In genomic region chr9:90100760-90101159, GRCm38 (mm10) we compare ENCODE assay signal across 9 mouse cellular contexts. TPM values are rescaled to one million over a fixed set of nuclear protein-coding genes. Genes with fewer than 3 reads are reported as not detected.
DNase-seq lines count a peak whose midpoint lies in the region; ATAC-seq and TF ChIP-seq lines count a peak whose summit lies in the region.
"Had no signal": no experiment of that assay in that cellular context is flagged by ENCODE, and none has a peak within 500 bp of the region (broad histone marks: within the 10 kb centered on the region; RNA-seq: fewer than 3 reads in every experiment).

No protein-coding gene starts in this region.

- H3K27me3 ChIP-seq in liver, embryonic 12.5 days (replicated peaks), result no peaks in the 10 kb centered on the region
- H3K27me3 ChIP-seq in liver, embryonic 11.5 days (replicated peaks; ENCODE audit: control insufficient read depth, insufficient read depth, low read length), result no peaks in the 10 kb centered on the region
- no peaks in the 10 kb centered on the region for H3K27me3 ChIP-seq in midbrain, postnatal 0 days (ENCODE audit: insufficient read depth, low read length)

- DNase-seq in adrenal gland, postnatal 14 days, result peak; percentile 36
- no peak for DNase-seq in adrenal gland, postnatal 4 days (ENCODE audit: low spot score in 2 of 2)
- DNase-seq in liver, embryonic 11.5 days (ENCODE audit: low spot score), result no peak
- peak; percentile 72 for DNase-seq in midbrain, postnatal 0 days (ENCODE audit: low spot score)
- DNase-seq in right cerebral cortex, adult 18-20 months, result no peak
- no peak for DNase-seq in left cerebral cortex, adult 8-10 months (ENCODE audit: low spot score in 2 of 2)

- no peaks in the 10 kb centered on the region for H3K9me3 ChIP-seq in liver, embryonic 12.5 days (replicated peaks)
- no peaks in the 10 kb centered on the region for H3K9me3 ChIP-seq in liver, embryonic 11.5 days (ENCODE audit: control insufficient read depth, low read length)
- H3K9me3 ChIP-seq in midbrain, postnatal 0 days (ENCODE audit: low read length), result no peaks in the 10 kb centered on the region

- WGBS in liver, embryonic 12.5 days (ENCODE audit: insufficient replicate concordance), result 58% methylated on average over 2 of the region's 2 CpGs
- WGBS in liver, embryonic 11.5 days, result 80% methylated on average over 2 of the region's 2 CpGs
- WGBS in midbrain, postnatal 0 days, result 51% methylated on average over 2 of the region's 2 CpGs

- peak; percentile 51; the same call in 1 of the 2 replicates for TF ChIP-seq CTCF in embryonic fibroblast, embryonic 13.5 days (IDR thresholded peaks at IDR 0.05; ENCODE audit: borderline replicate concordance, insufficient read depth, low read length)
- peak; percentile 67 for TF ChIP-seq CTCF in midbrain, postnatal 0 days (IDR thresholded peaks at IDR 0.05)

- no peak overlapping the region for H3K4me2 ChIP-seq in liver, embryonic 12.5 days
- H3K4me2 ChIP-seq in liver, embryonic 11.5 days, result no peak overlapping the region
- no peak overlapping the region for H3K4me2 ChIP-seq in midbrain, postnatal 0 days (ENCODE audit: low read depth, low read length, poor library complexity, severe bottlenecking)

- ATAC-seq in liver, embryonic 12.5 days, result 0 out of 2 replicates have a peak, but pooled peaks have one; percentile 42
- no peak for ATAC-seq in liver, embryonic 11.5 days (replicated peaks; ENCODE audit: low FRiP score)
- no peak for ATAC-seq in midbrain, postnatal 0 days (ENCODE audit: low FRiP score)

- H3K9ac ChIP-seq in liver, embryonic 12.5 days, result no peak overlapping the region
- no peak overlapping the region for H3K9ac ChIP-seq in liver, embryonic 11.5 days (ENCODE audit: low read depth, low read length)
- no peak overlapping the region for H3K9ac ChIP-seq in midbrain, postnatal 0 days (replicated peaks; ENCODE audit: low read length, poor library complexity, severe bottlenecking)

- no peak for TF ChIP-seq POLR2A in embryonic fibroblast, embryonic 13.5 days (IDR thresholded peaks at IDR 0.05; ENCODE audit: low read depth, low read length)

- no peak overlapping the region for H3K27ac ChIP-seq in liver, embryonic 12.5 days
- no peak overlapping the region for H3K27ac ChIP-seq in liver, embryonic 11.5 days (ENCODE audit: low read depth, low read length)
- no peak overlapping the region for H3K27ac ChIP-seq in embryonic fibroblast, embryonic 13.5 days (ENCODE audit: insufficient read depth, low read length)
- H3K27ac ChIP-seq in midbrain, postnatal 0 days (ENCODE audit: low read depth, low read length), result no peak overlapping the region
- H3K27ac ChIP-seq: macrophage had no signal

- H3K4me1 ChIP-seq in liver, embryonic 12.5 days, result no peaks in the 10 kb centered on the region
- H3K4me1 ChIP-seq in liver, embryonic 11.5 days (replicated peaks; ENCODE audit: control insufficient read depth, insufficient read depth, low read length), result no peaks in the 10 kb centered on the region
- H3K4me1 ChIP-seq in embryonic fibroblast, embryonic 13.5 days (ENCODE audit: control insufficient read depth, insufficient read depth, low read length), result no peaks in the 10 kb centered on the region
- H3K4me1 ChIP-seq in midbrain, postnatal 0 days (ENCODE audit: insufficient read depth, low read length), result no peaks in the 10 kb centered on the region

- H3K4me3 ChIP-seq in liver, embryonic 12.5 days, result no peak overlapping the region
- H3K4me3 ChIP-seq in liver, embryonic 11.5 days (ENCODE audit: low read depth, low read length), result no peak overlapping the region
- no peak overlapping the region for H3K4me3 ChIP-seq in embryonic fibroblast, embryonic 13.5 days (ENCODE audit: insufficient read depth, low read length)
- H3K4me3 ChIP-seq in midbrain, postnatal 0 days (ENCODE audit: low read depth, low read length), result no peak overlapping the region

- peaks cover 97% of the 10 kb centered on the region for H3K36me3 ChIP-seq in liver, embryonic 12.5 days
- peaks cover 27% of the 10 kb centered on the region for H3K36me3 ChIP-seq in liver, embryonic 11.5 days (ENCODE audit: control insufficient read depth, insufficient read depth, low read length)
- peaks cover 23% of the 10 kb centered on the region for H3K36me3 ChIP-seq in midbrain, postnatal 0 days (ENCODE audit: insufficient read depth, low read length)

RNA-seq across cellular contexts. Expression of gene Morf4l1, which starts 13.8 kb away (rescaled TPM):
- total RNA-seq in adrenal gland, postnatal 14 days (2021), result 268 and 288 TPM in 2 replicates
- 100 to 1,000 TPM; 348 to 362 TPM for total RNA-seq in adrenal gland, postnatal 4 days (2021)
- polyA plus RNA-seq in liver, embryonic 12.5 days (2016; fragmentation: Nextera tagmentation; extraction: Ambion mirVana), result 179 and 180 TPM in 2 replicates
- polyA plus RNA-seq in liver, embryonic 11.5 days (2014; fragmentation: Nextera tagmentation; extraction: Ambion mirVana), result 284 and 303 TPM in 2 replicates
- polyA plus RNA-seq in embryonic fibroblast, embryonic 13.5 days (2011; ENCODE audit: insufficient read length, low read depth, missing spikeins), result 546 and 660 TPM in 2 replicates
- 241 and 283 TPM in 2 replicates for total RNA-seq in midbrain, postnatal 0 days (2014; rRNA removed)
- 652 and 688 TPM in 2 replicates for polyA plus RNA-seq in midbrain, postnatal 0 days (2015; fragmentation: Nextera tagmentation; extraction: Ambion mirVana)
- total RNA-seq in left cerebral cortex, adult 8-10 months (2022), result 100 to 1,000 TPM; 436 to 462 (median 449) TPM

RNA-seq across cellular contexts. Expression of gene Ctsh, which starts 46.8 kb away (rescaled TPM):
- 103 and 106 TPM in 2 replicates for total RNA-seq in adrenal gland, postnatal 14 days (2021)
- total RNA-seq in adrenal gland, postnatal 4 days (2021), result 100 to 1,000 TPM; 178 to 210 TPM
- polyA plus RNA-seq in liver, embryonic 12.5 days (2016; fragmentation: Nextera tagmentation; extraction: Ambion mirVana), result 23.3 and 28.1 TPM in 2 replicates
- 19.1 and 22.7 TPM in 2 replicates for polyA plus RNA-seq in liver, embryonic 11.5 days (2014; fragmentation: Nextera tagmentation; extraction: Ambion mirVana)
- 36.1 and 53.7 TPM in 2 replicates for polyA plus RNA-seq in embryonic fibroblast, embryonic 13.5 days (2011; ENCODE audit: insufficient read length, low read depth, missing spikeins)
- 18.5 and 21.4 TPM in 2 replicates for total RNA-seq in midbrain, postnatal 0 days (2014; rRNA removed)
- polyA plus RNA-seq in midbrain, postnatal 0 days (2015; fragmentation: Nextera tagmentation; extraction: Ambion mirVana), result 33.1 and 35.5 TPM in 2 replicates
- 10 to 100 TPM; 16.2 to 42.2 (median 32.4) TPM for total RNA-seq in left cerebral cortex, adult 8-10 months (2022)

Comparison
In these comparisons a context has a peak if more than half of its experiments do, and no peak if none do; other contexts are left out.
1. DNase-seq: peak in adrenal gland, postnatal 14 days (single experiment) and midbrain, postnatal 0 days (single experiment); none in adrenal gland, postnatal 4 days (0 of 2), liver, embryonic 11.5 days (single experiment), right cerebral cortex, adult 18-20 months (single experiment) and left cerebral cortex, adult 8-10 months (0 of 2).